Mouse (Mus musculus) heart, postnatal 10 days (tissue): Measurements from ENCODE around the gene Pglyrp1. TPM values are rescaled to one million over a fixed set of nuclear protein-coding genes. Genes with fewer than 3 reads are reported as not detected.
A peak's percentile ranks its signal among the peaks of the same experiment; 100 is the strongest.
"Not testable (repeated sequence)": the region's sequence is repeated elsewhere in the genome, so short reads cannot be mapped to it uniquely, and the experiment has no call there.

ENCODE experiments used
- DNase-seq, 2 experiments: peaks; one replicate each; pipeline ENCODE4 v3.0.0; 2021
- intact Hi-C: fragments of 180-260 bp; cut with DNase I; formaldehyde crosslinking; loops from one replicate; pipeline ENCODE4 v1.15.1; 2025
- total RNA-seq, 2 experiments: library from RNA; stranded (reverse); gene quantifications; 2 replicates each; pipeline ENCODE4 v1.2.3; 2021

Pglyrp1 gene
- total RNA-seq: 1 to 10 TPM; 2.0 to 2.8 TPM

GRCm38 (mm10) chr7:18871031-18871430 lies at the start of gene Pglyrp1:
Gene Pglyrp1, plus strand, starts transcription at chr7:18871331.
- not testable (repeated sequence) for DNase-seq
- intact Hi-C loops: loop anchor here (5.0 kb wide), 2 partner anchors 659 to 1799 kb away; partner anchors contain the start of gene Psg16

DNA sequence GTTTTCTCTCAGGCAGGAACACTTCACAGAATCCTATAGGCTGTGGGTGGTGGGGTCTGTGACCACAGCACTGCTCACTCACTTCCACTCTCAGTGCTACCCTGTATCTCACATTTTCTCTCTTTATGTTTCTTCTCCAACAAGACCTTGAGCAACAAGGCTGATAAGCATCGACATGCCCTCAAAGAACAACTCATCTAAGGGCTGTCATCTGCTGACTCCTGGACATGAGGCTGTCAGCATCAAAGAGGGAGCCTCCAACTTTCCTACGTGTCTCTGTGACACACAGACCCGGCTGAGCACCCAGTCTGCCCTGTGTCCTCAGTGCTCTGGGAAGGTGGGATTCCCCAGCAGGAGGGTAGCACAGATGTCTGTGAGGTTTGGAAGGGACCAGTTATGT lies 49.6 kb upstream of the Pglyrp1 start, which contains the start of gene Psg17:
TSS of gene Psg17 (minus strand) at position 101 of the 400 bp plus-strand sequence.
- intact Hi-C loops: no loop called here
- DNase-seq: no peak

DNA sequence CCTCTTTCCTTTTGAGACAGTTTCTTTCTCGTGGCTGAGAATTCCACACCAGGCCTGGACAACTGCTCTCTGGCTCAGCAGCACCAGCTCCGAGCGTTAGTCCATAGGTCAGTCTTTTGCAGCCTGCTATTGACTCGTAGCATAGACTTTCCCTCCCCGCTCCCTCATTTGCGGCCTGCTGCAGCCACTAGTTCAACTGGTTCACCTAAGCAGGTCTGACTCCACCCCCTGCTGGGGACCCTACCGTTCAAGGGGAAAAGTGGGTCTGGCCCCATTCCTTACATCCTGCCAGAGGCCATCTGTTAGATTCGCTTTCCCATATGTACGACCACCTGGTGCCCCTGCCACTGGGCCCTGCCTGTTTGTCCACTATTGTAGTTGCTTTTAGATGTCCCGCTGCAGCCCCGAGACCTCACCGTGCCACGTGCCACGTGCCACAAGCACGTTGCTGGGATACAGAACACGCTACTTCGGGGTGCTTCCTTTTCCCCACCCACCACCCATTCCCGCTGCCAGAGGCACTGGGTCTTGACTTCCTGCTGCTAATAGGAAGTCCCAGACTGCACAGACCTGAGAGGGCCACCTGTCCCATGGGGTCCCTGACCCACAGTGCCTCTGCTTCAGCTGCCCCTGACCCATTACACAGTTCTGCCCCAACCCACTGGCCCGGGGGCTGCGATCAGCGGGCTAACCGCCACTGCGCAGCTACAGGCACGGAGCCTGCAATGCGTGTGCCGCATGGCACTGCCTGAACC lies 43.2 kb upstream of the Pglyrp1 start:
- DNase-seq: no peak
- intact Hi-C loops: loop anchor here (1.0 kb wide), 1 partner anchor 45 kb away; no protein-coding TSS in a partner anchor

GRCm38 (mm10) chr7:18828592-18828991 lies 42.5 kb upstream of the Pglyrp1 start:
- intact Hi-C loops: loop anchor here (1.0 kb wide), 1 partner anchor 45 kb away; no protein-coding TSS in a partner anchor
- DNase-seq: peak in 1 of 2 experiments; percentile 16

DNA sequence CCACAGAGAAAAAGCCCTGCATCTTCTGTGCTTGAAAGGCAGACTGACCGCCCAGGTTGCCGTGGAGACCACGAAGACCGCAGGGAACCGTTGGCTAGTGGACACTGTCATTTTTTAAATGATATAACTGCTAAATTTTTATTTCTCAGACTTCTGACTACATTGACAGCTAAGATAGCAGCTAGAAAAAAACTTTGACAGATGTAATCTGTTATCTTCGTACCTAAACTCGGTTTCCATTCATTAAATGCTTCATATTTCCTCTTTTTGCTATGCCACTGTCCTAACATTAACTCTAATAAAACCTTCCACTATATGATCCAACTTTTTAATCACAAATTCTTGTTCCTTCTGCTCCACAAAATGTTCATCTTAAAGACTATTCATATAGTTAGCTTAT lies 41.6 kb upstream of the Pglyrp1 start:
- no peak for DNase-seq
- intact Hi-C loops: no loop called here

DNA sequence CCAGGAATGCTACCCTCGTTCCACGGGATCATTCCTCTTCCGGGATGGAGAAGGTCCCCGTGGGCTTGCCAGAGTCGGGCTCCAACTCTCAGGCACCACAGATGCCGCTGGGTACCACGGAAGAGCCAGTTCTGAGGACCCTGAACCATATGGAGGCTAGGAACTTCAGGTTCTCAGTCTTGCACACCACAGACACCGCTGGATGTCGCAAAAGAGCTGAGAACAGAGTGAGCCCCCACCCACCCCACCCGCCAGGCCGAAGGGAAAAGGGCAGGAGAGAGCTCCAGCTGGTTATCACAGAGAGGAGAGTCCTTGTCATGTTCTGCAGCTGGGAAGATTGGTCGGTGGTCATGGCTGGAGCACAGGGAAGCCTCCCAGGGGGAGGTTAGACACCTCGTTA lies 38.8 kb upstream of the Pglyrp1 start:
- intact Hi-C loops: loop anchor here (1.0 kb wide), 1 partner anchor 41 kb away; no protein-coding TSS in a partner anchor

GRCm38 (mm10) chr7:18839865-18840264 lies 31.3 kb upstream of the Pglyrp1 start, which contains the start of gene Mill2:
Gene Mill2, plus strand, starts transcription at chr7:18839966.
- peak; percentile 44 to 62 for DNase-seq
- intact Hi-C loops: no loop called here

More for the DNA sequence above, 38.8 kb upstream of the Pglyrp1 start:
- peak; percentile 24 to 38 for DNase-seq

- intact Hi-C loops: no loop called here
- peak; percentile 66 to 75 for DNase-seq
These were observed 30.6 kb upstream of the Pglyrp1 start for GRCm38 (mm10) chr7:18840386-18841173.

- intact Hi-C loops: no loop called here
These were observed 30.0 kb upstream of the Pglyrp1 start for GRCm38 (mm10) chr7:18841174-18841567.

GRCm38 (mm10) chr7:18844811-18845210 lies 26.3 kb upstream of the Pglyrp1 start:
- DNase-seq: no peak
- intact Hi-C loops: no loop called here

More at GRCm38 (mm10) chr7:18841174-18841567, 30.0 kb upstream of the Pglyrp1 start:
- no peak for DNase-seq

- intact Hi-C loops: no loop called here
- no peak for DNase-seq
These were observed 22.7 kb upstream of the Pglyrp1 start for GRCm38 (mm10) chr7:18848395-18848794.

DNA sequence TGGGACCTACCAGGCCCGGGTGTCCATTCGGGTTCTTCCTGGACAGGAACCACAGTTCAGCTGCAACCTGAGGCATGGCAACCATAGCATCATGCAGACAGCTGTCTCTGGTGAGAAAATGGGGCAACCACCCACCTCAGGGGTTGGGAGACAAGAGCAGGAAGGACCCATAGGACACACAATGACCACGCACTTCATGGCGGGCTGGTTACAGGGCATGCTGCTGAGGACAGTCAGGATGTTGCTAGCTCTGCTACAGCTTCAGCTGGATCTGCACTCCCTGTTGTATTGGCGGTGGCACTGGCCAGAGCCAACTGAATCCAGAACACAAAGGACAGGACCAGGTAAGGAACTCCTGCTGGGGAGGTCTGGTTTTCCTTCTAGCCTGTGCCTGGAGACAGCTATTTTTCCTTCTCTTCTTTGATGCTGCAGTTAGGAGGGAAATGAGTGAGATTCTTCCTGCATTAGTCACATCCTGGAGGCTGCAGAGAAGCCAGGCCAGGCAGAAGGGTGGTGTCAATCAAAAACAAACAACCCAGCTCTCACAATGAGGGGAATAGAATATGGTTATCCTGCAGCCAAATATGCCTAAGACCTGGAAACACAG lies 12.7 kb upstream of the Pglyrp1 start:
- intact Hi-C loops: no loop called here
- DNase-seq: peak; percentile 49 to 57

DNA sequence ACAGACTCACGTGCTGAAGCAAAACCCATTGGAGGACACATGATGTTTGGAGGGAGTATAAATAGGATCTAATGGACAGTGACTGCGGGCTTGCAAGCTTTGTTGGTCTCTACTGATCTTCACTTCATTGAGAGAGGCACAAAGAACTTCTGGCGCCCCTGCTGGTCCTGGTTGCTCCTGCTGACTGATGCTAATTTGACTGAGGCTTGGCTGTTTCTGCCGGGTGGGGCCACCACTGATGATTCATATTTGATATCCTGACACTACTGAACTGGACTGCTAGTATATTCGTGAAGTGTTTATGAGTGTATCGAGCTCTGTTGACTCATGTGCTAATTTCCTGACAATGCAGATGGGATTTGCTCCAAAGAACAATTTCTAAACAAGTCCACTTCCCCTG lies 8.3 kb upstream of the Pglyrp1 start:
- intact Hi-C loops: no loop called here
- DNase-seq: no peak

- intact Hi-C loops: no loop called here
- DNase-seq: no peak
These were observed 2.6 kb upstream of the Pglyrp1 start for GRCm38 (mm10) chr7:18868491-18868890.

GRCm38 (mm10) chr7:18872014-18872802 lies 1.1 kb downstream of the Pglyrp1 start:
- intact Hi-C loops: loop anchor here (5.0 kb wide), 2 partner anchors 660 to 1800 kb away; partner anchors contain the start of gene Psg16
- no peak for DNase-seq

DNA sequence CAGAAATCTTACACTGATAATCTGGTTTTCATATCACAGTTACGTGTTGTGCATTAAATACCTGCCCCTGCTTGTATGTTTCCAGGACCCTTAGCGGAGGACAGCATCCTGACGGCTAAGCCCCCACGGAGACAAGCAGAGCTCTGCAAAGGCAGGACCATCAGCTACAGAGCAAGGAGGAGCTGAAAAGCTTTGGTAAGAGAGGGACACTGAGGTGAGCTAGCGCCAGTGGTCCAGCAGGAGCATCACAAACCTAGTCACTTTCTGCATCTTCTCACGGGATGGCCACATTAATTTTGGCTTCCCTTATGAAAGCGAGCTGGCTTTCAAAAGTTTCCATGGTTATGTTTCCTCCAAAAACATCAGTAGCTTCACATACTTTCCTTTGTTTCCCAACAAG lies 1.7 kb downstream of the Pglyrp1 start:
- DNase-seq: no peak

GRCm38 (mm10) chr7:18873253-18873652 lies 2.1 kb downstream of the Pglyrp1 start:
- intact Hi-C loops: loop anchor here (1.0 to 5.0 kb wide), 5 partner anchors 41 to 1801 kb away; partner anchors contain the start of gene Psg16
- DNase-seq: peak; percentile 72 to 82

More for the DNA sequence above, 1.7 kb downstream of the Pglyrp1 start:
- intact Hi-C loops: loop anchor here (1.0 to 5.0 kb wide), 5 partner anchors 41 to 1801 kb away; partner anchors contain the start of gene Psg16

GRCm38 (mm10) chr7:18875372-18875771 lies 4.2 kb downstream of the Pglyrp1 start:
- intact Hi-C loops: loop anchor here (2.0 kb wide), 1 partner anchor 167 kb away; no protein-coding TSS in a partner anchor
- no peak for DNase-seq

- intact Hi-C loops: no loop called here
- no peak for DNase-seq
These were observed 7.6 kb downstream of the Pglyrp1 start for GRCm38 (mm10) chr7:18878691-18879090.
